Mouse (Mus musculus): ENCODE measurements around the gene Aco2.

The Aco2 gene

DNA sequence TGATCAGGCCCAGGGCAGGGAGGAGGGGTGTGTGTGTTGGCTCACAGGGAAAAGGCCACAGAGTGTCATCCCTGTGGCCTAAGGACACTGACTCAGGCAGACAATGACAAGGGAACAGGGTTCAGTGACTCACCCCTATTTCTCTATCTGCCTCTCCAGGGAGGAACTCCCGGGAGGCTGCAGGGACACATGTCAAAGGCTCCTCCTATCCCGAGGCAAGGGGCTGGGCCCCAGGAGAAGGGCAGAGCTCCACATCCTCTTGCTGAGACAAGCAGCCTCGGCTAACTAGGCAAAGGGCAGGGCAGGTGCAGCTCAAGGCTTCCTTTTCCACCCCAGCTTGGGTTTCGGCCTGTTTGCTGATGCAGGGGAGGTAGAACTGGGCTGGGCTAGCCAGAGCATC is 26.4 kb upstream of the Aco2 start:
- 43% methylated on average over 4 of the region's 4 CpGs for WGBS

- 77% methylated on average over 9 of the region's 9 CpGs for WGBS
These were observed 25.4 kb upstream of the Aco2 start for GRCm38 (mm10) chr15:81846755-81847154.

DNA sequence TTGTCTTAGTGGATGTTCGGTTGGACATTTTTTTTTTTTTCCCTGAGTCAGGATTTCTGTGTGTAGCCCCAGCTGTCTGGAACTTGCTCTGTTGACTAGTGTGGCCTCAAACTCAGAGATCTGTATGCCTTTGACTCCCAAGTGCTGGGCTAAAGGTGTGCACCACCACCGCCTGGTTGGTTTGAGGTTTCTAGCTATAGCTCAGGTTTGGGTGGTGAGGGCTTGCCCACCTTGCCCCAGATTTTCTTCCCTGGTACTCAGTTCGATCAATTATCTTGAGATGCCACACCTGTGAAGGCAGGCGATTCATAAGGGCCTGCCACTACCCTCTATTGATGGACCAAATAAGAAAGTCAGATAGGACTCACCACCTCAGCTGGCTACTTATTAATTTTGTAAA is 24.9 kb upstream of the Aco2 start:
- WGBS: 85% methylated on average over 4 of the region's 4 CpGs

- 66% methylated on average over 5 of the region's 5 CpGs for WGBS
These were observed 24.2 kb upstream of the Aco2 start for GRCm38 (mm10) chr15:81847861-81848260.

DNA sequence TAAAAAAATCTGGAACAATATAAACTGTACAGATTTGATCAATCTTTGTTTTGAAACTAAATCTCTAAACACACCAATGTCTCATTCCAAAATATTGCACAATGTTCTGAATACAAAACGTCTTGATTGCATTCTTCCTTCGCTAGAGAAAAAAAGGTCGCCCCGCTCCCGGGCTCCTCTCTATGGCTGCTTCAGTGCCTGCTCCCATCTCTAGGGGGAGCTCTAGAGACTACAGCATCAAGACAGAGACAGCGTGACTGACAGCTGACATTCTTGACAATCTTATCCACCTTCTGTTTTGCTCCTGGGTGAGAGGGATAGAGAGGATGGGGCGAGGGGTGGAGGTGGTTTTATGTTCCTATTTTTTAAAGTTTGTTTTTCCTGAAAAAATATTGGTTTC is 23.8 kb upstream of the Aco2 start:
- WGBS: 19% methylated on average over 7 of the region's 7 CpGs

- WGBS: 69% methylated on average over 9 of the region's 9 CpGs
These were observed 23.0 kb upstream of the Aco2 start for GRCm38 (mm10) chr15:81849104-81849503.

- WGBS: 53% methylated on average over 14 of the region's 14 CpGs
These were observed 21.4 kb upstream of the Aco2 start for GRCm38 (mm10) chr15:81850718-81851117.

DNA sequence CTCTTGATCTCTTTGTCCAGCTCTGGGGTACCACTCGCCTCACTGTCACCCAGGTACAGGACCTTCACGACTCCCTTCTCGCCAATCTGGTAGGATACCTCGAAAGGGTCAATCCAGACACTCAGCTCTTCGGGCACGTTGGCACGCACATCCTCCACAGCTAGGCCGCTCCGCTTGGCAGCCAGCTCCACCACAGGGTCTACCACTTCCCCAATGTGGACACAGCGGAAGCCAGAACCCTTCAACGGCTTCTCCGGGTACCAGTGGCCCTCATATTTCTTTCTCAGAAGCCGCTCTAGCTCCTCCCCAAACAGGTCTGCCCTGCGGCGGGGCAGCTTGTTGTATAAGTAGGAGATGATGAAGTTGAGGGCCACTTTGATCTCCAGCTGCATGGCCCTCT is 20.7 kb upstream of the Aco2 start:
- WGBS: 89% methylated on average over 15 of the region's 15 CpGs

DNA sequence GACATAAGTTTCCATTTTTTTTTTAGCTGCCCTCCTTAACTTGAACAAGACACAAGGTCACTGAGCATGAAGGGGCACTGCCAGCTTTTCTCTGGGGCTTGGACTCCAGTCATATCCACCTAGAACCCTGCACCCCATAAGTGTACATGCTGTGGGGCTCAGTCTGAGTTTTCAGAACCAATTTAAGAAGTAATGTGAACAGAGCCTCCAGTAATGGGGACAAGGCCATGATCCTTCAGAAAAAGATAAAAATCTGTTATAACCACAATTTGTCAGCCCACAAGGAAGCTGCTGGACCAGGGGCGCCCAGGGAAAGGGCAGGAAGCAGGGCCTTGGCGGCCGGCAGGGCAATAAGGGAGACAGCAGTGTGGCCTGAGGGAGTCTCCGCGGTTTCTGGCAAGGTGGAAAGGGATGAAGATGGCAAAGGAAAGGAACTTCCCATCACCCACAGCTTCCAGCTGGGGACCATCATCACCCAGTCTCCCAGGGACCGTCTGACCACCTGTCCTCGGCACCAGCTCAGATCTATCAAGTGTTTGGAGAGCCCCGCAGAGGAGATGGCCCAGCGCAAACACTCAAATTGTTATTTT is 19.6 kb upstream of the Aco2 start:
- 79% methylated on average over 9 of the region's 9 CpGs for WGBS

DNA sequence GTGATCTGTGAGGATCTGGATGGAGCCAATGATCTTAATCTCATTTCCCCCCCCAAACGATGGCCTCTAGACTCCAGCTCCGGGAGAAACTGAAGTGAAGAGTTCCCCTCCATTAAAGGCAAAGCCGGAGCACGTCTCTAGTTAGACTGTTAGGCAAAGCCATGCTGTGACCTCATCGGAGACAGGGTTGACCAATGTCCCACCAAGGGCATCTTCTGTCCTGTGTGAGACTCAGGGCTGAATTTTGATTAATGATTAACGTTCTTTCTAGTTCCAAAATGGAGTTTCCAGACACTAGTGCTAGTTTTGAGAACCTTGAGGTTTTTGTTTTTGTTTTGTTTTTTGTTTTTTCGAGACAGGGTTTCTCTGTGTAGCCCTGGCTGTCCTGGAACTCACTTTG is 19.0 kb upstream of the Aco2 start:
- 75% methylated on average over 7 of the region's 7 CpGs for WGBS

DNA sequence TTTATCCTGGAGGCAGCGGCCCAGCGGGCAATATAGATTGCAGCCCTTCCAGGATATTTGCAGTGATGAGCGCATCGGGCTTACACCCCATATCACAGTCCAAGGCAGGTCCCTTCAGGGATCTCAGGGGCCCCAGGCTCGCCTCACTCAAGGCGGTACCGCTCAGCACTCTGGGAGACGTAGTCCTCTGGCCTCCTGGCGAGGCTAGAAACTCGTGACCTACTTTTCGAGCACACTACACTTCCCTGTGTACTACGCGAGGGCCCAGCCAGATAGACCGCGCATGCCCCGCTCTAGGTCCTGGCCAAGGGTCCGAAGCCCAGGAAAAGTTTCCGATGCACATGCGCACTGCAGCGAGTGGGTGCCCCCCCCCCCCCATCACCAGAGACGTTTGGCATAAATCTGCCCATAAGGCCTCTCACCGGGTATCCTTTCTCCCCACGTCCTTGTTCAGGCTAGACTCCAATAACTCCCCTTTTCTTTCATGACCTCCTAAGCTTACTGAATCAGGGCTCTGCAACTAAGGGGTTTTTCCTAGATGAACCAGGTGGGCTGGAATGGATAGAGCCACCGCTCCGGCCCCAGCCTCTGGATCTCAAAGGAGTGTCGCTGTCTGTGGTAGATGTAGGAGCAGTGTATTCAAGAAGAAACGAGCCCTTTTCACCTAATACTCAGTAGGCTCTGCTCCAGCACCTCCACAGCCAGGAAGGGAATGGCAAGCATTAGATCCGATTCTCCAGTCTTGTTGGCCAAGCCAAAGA is 15.9 kb upstream of the Aco2 start:
- under 1% methylated on average over 28 of the region's 28 CpGs for WGBS

- 0% methylated on average over 14 of the region's 14 CpGs for WGBS
These were observed 15.0 kb upstream of the Aco2 start for GRCm38 (mm10) chr15:81856938-81857723.

DNA sequence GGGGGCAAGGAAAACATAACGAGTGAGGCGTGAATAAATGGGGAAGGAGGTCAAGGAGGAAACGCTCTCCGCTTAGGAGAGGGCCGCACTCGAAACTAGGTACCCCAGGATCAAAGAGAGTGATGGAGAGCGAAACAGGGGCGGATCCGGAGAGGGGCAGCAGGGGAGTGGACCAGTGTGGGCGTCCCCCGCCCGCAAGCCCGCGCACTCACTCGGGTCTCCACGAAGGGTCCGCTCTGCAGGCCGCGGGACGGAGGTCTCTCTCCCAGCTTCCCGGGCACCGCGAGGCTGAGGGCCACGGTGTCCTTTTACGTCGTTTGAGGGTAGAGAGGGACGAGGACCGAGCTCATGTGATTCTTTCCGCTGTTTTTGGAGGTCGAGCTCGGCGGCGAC is 14.4 kb upstream of the Aco2 start:
- WGBS: under 1% methylated on average over 33 of the region's 33 CpGs

- under 1% methylated on average over 23 of the region's 23 CpGs for WGBS
These were observed 14.0 kb upstream of the Aco2 start for GRCm38 (mm10) chr15:81858138-81858516.

GRCm38 (mm10) chr15:81858517-81859329 is 13.4 kb upstream of the Aco2 start, which contains the start of gene Tob2:
Tob2 (minus strand) TSS chr15:81858796.
- WGBS: under 1% methylated on average over 44 of the region's 44 CpGs

- under 1% methylated on average over 39 of the region's 39 CpGs for WGBS
These were observed 12.5 kb upstream of the Aco2 start for GRCm38 (mm10) chr15:81859330-81860255.

DNA sequence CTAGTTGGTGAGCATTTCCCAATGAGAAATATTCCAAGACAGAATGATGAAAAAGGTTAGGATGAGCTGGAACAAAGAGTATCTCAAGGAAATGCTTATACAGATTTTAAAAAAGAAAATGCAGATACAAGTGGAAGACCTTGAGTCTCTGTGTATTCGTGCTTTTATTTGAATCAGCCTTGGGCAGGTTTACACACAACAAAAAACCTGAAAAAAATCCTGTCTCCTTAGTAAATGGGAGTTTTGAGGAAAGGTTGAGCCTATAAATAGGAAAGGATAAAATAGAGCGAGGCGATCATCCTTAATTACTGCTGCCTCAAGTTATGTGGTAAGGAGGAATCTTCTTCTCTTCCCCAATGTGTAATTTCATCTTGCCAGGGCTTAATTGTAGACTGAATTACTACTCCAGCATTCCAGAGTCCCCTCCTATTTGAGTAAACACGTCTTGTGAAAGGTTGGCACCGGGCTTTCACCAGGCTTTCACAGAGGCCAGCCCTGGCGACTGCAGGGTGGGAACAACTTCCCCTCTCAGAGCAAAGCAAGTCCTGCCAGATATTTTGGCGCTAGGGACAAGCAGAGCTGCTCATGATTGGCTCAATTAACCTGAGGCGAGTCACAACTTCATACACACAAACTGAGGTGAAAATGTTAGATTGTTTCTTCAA is 11.5 kb upstream of the Aco2 start:
- 13% methylated on average over 8 of the region's 8 CpGs for WGBS

DNA sequence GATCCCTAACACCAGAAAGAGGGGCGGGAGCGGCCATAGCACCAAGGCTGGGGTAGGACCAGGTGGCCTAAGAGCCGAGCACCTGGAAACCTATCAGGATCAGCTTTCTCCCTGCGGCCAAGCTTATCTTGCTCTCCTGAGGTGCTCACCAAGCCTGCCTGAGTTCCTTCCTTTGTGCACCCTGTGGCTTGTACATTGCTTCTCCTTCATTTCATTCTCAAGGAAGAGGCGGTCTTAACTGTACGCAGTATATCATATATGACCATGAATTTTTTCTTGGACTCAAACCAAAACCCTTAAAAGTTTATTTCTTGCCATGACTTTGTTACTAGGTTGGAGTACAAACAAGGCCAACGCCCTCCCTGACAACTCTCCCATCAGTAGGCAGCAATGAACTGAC is 7.9 kb upstream of the Aco2 start:
- 94% methylated on average over 7 of the region's 7 CpGs for WGBS

GRCm38 (mm10) chr15:81869985-81870384 is 2.1 kb upstream of the Aco2 start:
- 98% methylated on average over 5 of the region's 5 CpGs for WGBS

DNA sequence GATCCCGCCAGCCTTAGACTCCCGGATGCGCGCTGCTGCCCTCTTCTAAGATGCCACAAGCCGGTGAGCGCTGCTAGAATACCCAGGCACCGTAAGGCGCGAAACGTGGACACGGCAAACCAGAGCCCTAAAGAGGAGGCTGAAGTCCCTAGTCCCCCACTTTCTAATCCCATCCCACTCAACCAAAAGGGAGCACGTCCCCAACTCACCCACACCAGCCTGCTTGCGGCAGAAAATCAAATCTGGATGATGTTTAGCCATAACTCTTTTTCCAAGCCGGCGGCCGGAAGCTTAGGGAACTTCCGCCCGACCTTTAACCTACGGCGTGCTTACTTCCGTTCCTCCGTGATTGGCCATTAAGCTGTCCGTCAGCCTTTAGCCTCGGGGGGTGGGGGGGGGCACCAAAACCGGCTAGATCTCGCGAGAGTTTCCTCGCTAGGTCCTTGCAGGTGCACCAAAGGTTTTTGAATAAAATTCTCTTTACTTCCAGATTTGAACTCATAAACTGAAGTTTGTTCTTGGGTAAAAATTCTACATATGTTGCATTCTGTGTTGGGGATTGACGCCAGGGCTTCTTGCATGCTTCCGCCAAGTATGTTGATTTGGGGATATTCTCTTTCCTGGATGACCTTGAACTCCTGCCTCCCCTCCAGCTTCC is 376 bp upstream of the Aco2 start, which contains the start of gene Phf5a:
TSS of gene Phf5a (minus strand) at position 308 of the 658 bp plus-strand sequence.
- under 1% methylated on average over 30 of the region's 30 CpGs for WGBS

Measured in cerebral cortex, adult 2 months (tissue).